Mouse (Mus musculus) midbrain, embryonic 12.5 days (tissue): ENCODE measurements around the gene Pgap3. TPM values are rescaled to one million over a fixed set of nuclear protein-coding genes. Genes with fewer than 3 reads are reported as not detected.

Source experiments
- ATAC-seq: fragments of 200-750 bp; cut with Nextera tagmentation; 2 replicates; pipeline ENCODE4 v1.8.0; 2017; ENCODE audit warnings: low read depth, moderate TSS enrichment, moderate library complexity; ENCODE audit not compliant: low FRiP score
- H3K27ac ChIP-seq: fragments of 300-500 bp; sonication (generic); replicated peaks from 2 replicates; pipeline ENCODE4 v1.5.1; 2016; ENCODE audit warnings: mild to moderate bottlenecking
- H3K27me3 ChIP-seq: fragments of 300-500 bp; sonication (generic); 2 replicates; pipeline ENCODE4 v1.6.1; 2016; ENCODE audit warnings: mild to moderate bottlenecking
- H3K36me3 ChIP-seq: fragments of 300-500 bp; sonication (generic); 2 replicates; pipeline ENCODE4 v1.6.1; 2016
- H3K4me1 ChIP-seq: fragments of 300-500 bp; sonication (generic); 2 replicates; pipeline ENCODE4 v1.6.1; 2016
- H3K4me2 ChIP-seq: fragments of 300-500 bp; sonication (generic); replicated peaks from 2 replicates; pipeline ENCODE4 v1.6.1; 2016; ENCODE audit warnings: mild to moderate bottlenecking, moderate library complexity
- H3K4me3 ChIP-seq: fragments of 300-500 bp; sonication (generic); 2 replicates; pipeline ENCODE4 v1.5.1; 2016; ENCODE audit warnings: mild to moderate bottlenecking
- H3K9ac ChIP-seq: fragments of 300-500 bp; sonication (generic); replicated peaks from 2 replicates; pipeline ENCODE4 v1.6.1; 2016; ENCODE audit warnings: mild to moderate bottlenecking, moderate library complexity
- H3K9me3 ChIP-seq: fragments of 300-500 bp; sonication (generic); 2 replicates; pipeline ENCODE4 v1.6.1; 2016; ENCODE audit warnings: mild to moderate bottlenecking
- WGBS: fragments of 180-500 bp; shearing (Covaris S2); methylation state at CpG from one replicate; pipeline ENCODE4 v1.1.7; 2016; 5-methylcytosine and 5-hydroxymethylcytosine counted together
- polyA plus RNA-seq: library from polyadenylated mRNA; unstranded; fragments of >200 nt; fragmentation: Nextera tagmentation; extraction: Ambion mirVana; gene quantifications from 2 replicates; pipeline ENCODE4 v1.2.1, GENCODE M21; 2016

Pgap3 gene
- polyA plus RNA-seq, 1 experiment from 2014 or later: 9.0 TPM

DNA sequence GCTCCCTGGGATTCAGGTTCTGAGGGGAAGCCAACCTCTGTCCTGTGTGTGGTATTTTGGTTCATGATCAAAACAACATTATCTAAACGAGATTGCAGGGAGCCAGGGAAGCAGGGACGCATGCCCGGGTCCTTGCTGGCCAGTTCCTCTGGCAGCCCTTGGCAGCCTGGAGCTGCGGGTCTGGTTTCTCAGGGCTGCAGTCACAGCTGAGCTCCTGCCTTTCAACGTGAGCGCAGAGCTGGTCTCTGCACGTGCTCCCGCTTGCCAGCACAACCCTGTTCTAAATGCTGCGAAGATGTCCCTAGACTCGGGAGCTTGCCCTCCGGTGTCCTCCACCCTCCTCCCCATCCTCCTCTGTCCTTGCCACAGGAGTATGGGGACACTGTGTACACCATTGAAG lies 22.5 kb downstream of the Pgap3 start:
- Histone ChIP-seq H3K27me3 (no peaks in the 10 kb centered on the region), H3K4me3 (no peak overlapping the region), H3K4me1 (peaks cover 7% of the 10 kb centered on the region; the same call in 1 of the 2 replicates), H3K9ac (no peak overlapping the region), H3K4me2 (no peak overlapping the region), H3K9me3 (no peaks in the 10 kb centered on the region), H3K27ac (no peak overlapping the region), H3K36me3 (peaks cover 73% of the 10 kb centered on the region)
- WGBS: 85% methylated on average over 11 of the region's 11 CpGs
- no peak for ATAC-seq

DNA sequence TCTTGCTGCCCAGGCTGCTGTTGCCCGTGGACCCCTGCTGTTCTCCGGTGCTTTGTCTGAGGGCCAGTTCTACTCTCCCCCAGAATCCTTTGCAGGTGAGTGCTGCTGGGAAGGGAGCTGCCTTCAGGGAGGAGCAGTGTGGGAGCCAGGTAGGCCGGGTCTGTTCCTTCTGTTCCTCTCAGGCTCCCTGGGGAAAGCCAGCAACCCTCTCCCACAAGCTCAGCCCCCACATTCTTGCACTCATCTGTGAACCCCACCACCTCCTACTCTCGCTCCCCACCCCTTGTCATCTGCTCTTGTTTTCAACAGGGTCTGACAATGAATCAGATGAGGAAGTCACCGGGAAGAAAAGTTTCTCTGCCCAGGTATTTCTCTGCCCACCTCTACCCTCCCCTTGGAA lies 23.5 kb downstream of the Pgap3 start:
- no peak overlapping the region for H3K4me3 ChIP-seq
- peaks cover 73% of the 10 kb centered on the region for H3K36me3 ChIP-seq
- no peaks in the 10 kb centered on the region for H3K9me3 ChIP-seq
- H3K27ac ChIP-seq: no peak overlapping the region
- WGBS: 77% methylated on average over 5 of the region's 5 CpGs
- no peaks in the 10 kb centered on the region for H3K27me3 ChIP-seq
- ATAC-seq: no peak
- H3K9ac ChIP-seq: no peak overlapping the region
- H3K4me2 ChIP-seq: no peak overlapping the region
- H3K4me1 ChIP-seq: peaks cover 16% of the 10 kb centered on the region

DNA sequence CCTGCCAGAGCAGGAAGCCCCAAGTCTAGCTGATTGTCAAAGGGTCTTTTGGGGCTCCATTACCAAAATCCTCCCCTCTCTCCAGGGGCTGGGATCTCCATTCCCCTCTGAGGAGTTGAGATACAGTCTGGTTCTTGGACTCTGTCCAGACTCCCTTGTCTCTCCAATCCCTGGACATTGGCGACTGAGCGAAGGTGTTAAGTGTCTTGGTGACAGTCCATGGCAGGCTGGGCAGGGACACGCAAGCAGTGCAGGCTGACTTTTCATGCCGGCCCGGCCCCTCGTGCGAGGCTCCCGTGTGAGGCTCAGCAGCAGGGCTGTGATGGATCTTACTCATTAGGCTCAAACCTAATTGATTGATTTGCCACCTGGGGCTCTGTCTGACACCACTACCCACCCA lies 26.0 kb downstream of the Pgap3 start:
- Histone ChIP-seq H3K27me3 (no peaks in the 10 kb centered on the region), H3K27ac (no peak overlapping the region), H3K4me1 (peaks cover 29% of the 10 kb centered on the region), H3K4me3 (no peak overlapping the region), H3K36me3 (peaks cover 55% of the 10 kb centered on the region), H3K9me3 (no peaks in the 10 kb centered on the region), H3K9ac (0 out of 2 replicates have a peak overlapping the region, but pooled peaks have one; percentile 20), H3K4me2 (no peak overlapping the region)
- no peak for ATAC-seq
- WGBS: 92% methylated on average over 8 of the region's 8 CpGs

DNA sequence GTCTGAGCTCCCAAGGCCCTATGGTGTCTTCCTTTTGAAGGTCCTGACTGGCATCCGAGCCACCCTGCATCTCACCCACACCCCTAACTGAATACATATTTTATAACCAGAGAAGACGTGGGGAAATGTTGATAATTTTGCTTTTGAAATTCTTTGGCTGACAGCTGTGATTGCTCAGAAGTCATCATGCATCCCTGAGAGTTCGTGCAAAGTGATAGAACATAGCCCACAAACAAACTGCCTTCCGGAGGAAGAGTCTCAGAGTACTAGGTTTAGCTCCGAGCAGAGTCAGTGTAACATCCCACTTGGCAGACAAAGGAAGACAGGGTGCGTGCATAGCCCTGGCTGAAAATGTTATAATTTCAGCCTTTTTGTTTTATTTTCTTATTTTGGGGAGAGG lies 27.0 kb downstream of the Pgap3 start:
- no peak overlapping the region for H3K4me2 ChIP-seq
- H3K36me3 ChIP-seq: peaks cover 44% of the 10 kb centered on the region
- H3K27ac ChIP-seq: no peak overlapping the region
- peaks cover 29% of the 10 kb centered on the region for H3K4me1 ChIP-seq
- H3K9me3 ChIP-seq: no peaks in the 10 kb centered on the region
- H3K9ac ChIP-seq: peak overlapping the region; percentile 28; the same call in 1 of the 2 replicates
- no peaks in the 10 kb centered on the region for H3K27me3 ChIP-seq
- no peak overlapping the region for H3K4me3 ChIP-seq
- no peak for ATAC-seq
- WGBS: 92% methylated on average over 6 of the region's 6 CpGs

DNA sequence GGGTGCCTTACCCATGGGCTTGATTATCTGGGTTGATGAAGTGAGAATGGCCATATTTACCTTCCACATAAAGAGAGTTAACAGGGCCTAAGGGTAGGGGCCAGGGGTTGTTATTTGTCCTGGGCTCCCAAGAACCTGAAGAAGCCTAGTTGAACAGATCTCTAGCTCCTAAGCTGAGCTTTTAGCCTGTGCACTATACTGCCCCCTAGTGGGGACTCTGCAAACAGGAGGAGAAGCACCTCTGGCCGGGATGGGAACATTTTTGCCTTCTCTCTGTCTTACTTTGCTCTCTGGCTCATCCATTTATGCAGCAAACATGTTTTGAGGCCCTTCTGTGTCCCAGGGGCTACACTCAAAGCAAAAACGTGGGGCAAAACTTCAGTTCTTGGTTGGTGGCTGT lies 27.9 kb downstream of the Pgap3 start:
- Histone ChIP-seq H3K9ac (peak overlapping the region; percentile 44; the same call in 1 of the 2 replicates), H3K36me3 (peaks cover 36% of the 10 kb centered on the region), H3K4me2 (peak overlapping the region; percentile 48), H3K9me3 (no peaks in the 10 kb centered on the region), H3K27me3 (no peaks in the 10 kb centered on the region), H3K4me1 (peaks cover 29% of the 10 kb centered on the region), H3K27ac (peak overlapping the region; percentile 82), H3K4me3 (peak overlapping the region; percentile 13)
- ATAC-seq: no peak
- WGBS: 9% methylated on average over 2 of the region's 2 CpGs

DNA sequence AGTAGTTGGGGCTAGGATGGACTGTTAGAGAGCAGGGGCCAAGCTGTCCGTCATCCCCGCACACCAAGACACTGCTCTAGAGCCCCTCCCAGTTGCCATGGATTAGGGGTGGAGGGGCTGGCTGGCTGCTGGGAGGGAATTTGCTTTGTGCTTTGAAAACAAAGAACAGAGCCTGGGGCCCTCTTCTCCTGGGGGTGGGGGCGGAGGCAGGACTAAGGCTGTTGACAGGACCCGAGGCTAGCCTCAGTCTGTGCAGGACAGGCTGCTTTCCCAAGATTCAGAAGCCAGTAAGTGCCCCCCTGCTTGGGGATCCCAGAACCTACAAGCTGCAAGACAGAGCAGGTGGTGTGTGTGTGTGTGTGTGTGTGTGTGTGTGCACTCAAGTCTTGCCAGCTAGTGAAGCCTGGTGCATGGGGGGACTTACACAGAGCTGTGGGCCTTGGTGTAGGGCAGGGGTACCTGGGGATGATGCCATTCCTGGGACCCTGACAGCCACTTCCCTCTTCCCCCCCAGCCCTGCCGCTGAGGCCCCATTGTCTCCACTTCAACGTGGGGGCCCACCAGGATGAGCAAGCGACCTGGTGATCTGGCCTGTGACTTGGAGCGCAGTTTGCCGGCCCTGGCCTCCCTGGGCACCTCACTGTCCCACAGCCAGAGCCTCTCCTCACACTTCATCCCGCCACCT lies 28.6 kb downstream of the Pgap3 start:
- H3K9ac ChIP-seq: peak overlapping the region; percentile 44; the same call in 1 of the 2 replicates
- no peaks in the 10 kb centered on the region for H3K9me3 ChIP-seq
- no peaks in the 10 kb centered on the region for H3K27me3 ChIP-seq
- peak; percentile 90 for ATAC-seq
- H3K4me1 ChIP-seq: peaks cover 29% of the 10 kb centered on the region
- H3K4me3 ChIP-seq: peak overlapping the region; percentile 13
- H3K4me2 ChIP-seq: peak overlapping the region; percentile 48
- peaks cover 29% of the 10 kb centered on the region for H3K36me3 ChIP-seq
- H3K27ac ChIP-seq: peak overlapping the region; percentile 82
- 17% methylated on average over 9 of the region's 10 CpGs for WGBS

DNA sequence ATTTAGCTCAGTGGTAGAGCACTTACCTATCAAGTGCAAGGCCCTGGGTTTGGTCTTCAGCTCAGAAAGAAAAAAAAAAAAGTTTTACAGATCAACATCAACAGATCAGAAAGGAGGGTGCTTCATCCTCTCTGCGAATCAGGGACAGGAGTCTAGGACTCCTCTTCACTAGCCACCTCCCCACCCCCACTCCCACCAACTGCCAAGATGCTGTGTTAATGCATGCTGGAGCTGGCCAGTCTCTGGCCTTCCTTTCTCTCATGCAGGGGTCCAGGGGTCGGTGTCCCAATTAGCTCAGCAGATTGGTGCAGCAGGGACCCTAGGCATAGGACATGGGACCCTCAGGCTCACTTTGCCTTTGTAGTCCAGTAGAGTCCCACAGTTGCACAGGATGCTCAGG lies 29.7 kb downstream of the Pgap3 start:
- H3K4me2 ChIP-seq: no peak overlapping the region
- 0 out of 2 replicates have a peak overlapping the region, but pooled peaks have one; percentile 82 for H3K27ac ChIP-seq
- H3K27me3 ChIP-seq: no peaks in the 10 kb centered on the region
- H3K4me1 ChIP-seq: peaks cover 29% of the 10 kb centered on the region
- H3K9ac ChIP-seq: no peak overlapping the region
- H3K4me3 ChIP-seq: no peak overlapping the region
- no peaks in the 10 kb centered on the region for H3K9me3 ChIP-seq
- WGBS: 81% methylated on average over 2 of the region's 2 CpGs
- ATAC-seq: no peak
- peaks cover 18% of the 10 kb centered on the region for H3K36me3 ChIP-seq

DNA sequence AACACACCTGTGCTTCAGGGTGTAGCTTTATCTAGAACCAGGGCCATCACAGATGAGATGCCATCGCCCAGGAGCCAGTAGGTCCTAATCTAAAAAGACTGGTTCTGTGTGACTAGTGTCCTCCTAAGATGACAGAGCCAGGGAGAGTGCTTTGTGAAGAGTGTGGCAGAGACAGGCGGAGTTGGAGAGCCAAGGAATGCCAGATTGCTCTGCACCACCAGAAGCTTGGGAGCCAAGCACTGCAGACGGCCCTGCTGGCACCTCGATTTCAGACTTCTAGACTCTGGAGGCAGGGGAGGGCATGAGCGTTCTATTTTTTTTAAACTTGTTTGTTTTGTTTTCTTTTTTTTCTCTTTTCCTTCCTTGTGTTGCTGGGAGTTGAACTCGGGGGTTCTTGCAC lies 31.0 kb downstream of the Pgap3 start:
- no peaks in the 10 kb centered on the region for H3K27me3 ChIP-seq
- H3K36me3 ChIP-seq: peaks cover 5% of the 10 kb centered on the region
- H3K4me1 ChIP-seq: peaks cover 28% of the 10 kb centered on the region
- no peak overlapping the region for H3K27ac ChIP-seq
- WGBS: 84% methylated on average over 6 of the region's 6 CpGs
- H3K9me3 ChIP-seq: no peaks in the 10 kb centered on the region
- no peak for ATAC-seq
- H3K4me2 ChIP-seq: no peak overlapping the region
- no peak overlapping the region for H3K4me3 ChIP-seq
- H3K9ac ChIP-seq: no peak overlapping the region

DNA sequence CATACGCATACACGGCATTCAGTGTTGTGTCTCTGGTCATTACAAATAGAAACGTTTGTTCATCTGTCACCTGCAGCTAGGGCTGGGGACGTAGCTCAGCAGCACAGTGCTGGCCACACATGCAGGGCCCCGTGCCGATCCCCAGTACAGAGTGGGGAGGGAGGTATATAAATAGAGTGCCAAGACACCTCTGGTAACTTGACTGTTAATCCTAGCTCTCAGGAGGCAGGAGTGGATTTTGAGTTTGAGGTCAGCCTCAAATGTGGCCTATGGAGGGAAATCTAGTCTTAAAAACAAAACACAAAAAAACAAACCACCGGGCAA lies 32.5 kb downstream of the Pgap3 start:
- Histone ChIP-seq H3K4me2 (no peak overlapping the region), H3K4me1 (peaks cover 22% of the 10 kb centered on the region), H3K27ac (no peak overlapping the region), H3K9me3 (no peaks in the 10 kb centered on the region), H3K4me3 (no peak overlapping the region), H3K36me3 (no peaks in the 10 kb centered on the region; the same call in 1 of the 2 replicates), H3K9ac (no peak overlapping the region), H3K27me3 (no peaks in the 10 kb centered on the region)
- no peak for ATAC-seq
- 86% methylated on average over 7 of the region's 7 CpGs for WGBS

DNA sequence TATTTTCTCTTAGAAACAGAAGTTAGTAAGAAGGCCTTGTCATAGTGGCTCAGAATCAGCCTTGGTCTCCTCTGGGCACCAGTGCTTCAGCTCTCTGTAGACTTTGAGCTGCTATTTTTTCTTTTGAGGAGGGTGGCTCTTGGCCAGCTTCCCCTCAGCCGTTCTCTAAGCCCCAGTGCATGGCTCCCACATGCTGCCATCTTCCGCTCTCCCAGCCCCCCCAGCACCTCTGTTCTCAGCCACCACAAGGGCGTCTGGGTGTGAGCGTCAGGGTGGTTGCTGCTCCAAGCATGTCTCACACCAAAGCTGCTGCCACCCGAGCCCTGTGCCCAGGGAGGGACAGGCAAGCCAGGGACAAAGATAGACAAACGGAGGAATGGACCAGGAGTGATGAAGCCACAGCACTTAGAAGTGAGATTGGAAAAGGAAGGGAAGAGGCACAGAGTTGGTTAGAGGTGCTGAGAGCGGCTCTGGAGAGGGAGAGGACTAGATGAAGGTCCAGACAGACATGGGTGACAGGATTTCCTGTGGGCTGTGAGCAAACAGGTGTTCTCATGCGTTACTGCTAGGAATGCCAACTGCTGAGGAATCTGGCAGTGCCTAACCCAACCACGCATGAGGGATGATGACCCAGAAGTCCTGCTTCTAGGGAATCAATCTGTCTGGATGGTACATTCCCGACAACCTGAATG lies 33.0 kb downstream of the Pgap3 start:
- no peaks in the 10 kb centered on the region for H3K27me3 ChIP-seq
- 85% methylated on average over 10 of the region's 10 CpGs for WGBS

DNA sequence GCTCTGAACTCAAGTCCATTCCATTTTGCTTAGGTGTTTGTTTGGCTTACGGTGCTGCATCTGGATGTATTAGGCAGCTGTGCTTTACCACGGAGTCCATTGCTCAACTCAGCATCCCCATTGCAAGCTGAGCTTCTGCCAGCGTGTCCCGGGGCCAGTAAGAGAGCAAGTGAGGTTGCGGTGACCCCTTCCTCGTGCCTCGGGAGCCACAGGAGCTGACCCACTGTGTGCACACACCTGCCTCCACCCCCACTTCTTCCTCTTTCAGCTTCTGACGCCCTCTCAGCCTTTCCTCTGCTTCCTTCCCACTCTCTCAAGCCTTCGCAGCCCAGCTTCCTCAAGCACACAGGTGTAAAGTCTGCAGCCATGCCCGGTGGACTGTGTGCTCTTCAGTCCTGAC lies 34.0 kb downstream of the Pgap3 start:
- no peaks in the 10 kb centered on the region for H3K9me3 ChIP-seq
- H3K4me1 ChIP-seq: peaks cover 17% of the 10 kb centered on the region
- no peaks in the 10 kb centered on the region for H3K27me3 ChIP-seq
- 80% methylated on average over 10 of the region's 10 CpGs for WGBS
- H3K4me3 ChIP-seq: no peak overlapping the region
- no peak overlapping the region for H3K27ac ChIP-seq
- H3K9ac ChIP-seq: no peak overlapping the region
- no peak overlapping the region for H3K4me2 ChIP-seq
- ATAC-seq: no peak
- H3K36me3 ChIP-seq: no peaks in the 10 kb centered on the region; the same call in 1 of the 2 replicates

More for the DNA sequence above, 33.0 kb downstream of the Pgap3 start:
- no peak overlapping the region for H3K27ac ChIP-seq
- no peaks in the 10 kb centered on the region; the same call in 1 of the 2 replicates for H3K36me3 ChIP-seq
- H3K4me1 ChIP-seq: peaks cover 19% of the 10 kb centered on the region
- H3K4me3 ChIP-seq: no peak overlapping the region
- no peak overlapping the region for H3K9ac ChIP-seq
- no peaks in the 10 kb centered on the region for H3K9me3 ChIP-seq
- no peak overlapping the region for H3K4me2 ChIP-seq
- ATAC-seq: no peak

DNA sequence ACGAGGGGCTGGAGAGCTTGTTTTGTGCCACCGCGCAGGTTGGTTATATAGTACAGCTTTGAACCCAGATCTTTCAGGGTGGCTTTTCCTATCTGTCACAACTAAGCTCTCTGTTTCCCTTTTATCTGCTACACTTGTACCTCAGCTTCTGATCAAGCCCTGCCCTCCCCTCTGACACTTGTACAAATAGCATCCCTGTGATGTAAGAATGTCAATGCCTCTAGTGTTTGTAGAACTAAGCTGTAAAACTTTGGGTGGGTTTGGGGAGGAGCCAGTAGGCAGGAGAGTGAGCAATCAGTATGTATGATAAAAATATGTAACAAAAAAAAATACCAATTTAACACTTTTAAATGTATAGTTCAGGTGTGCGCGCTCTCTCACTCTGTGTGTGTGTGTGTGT lies 35.9 kb downstream of the Pgap3 start:
- Histone ChIP-seq H3K4me2 (no peak overlapping the region), H3K9me3 (no peaks in the 10 kb centered on the region), H3K27me3 (no peaks in the 10 kb centered on the region), H3K36me3 (no peaks in the 10 kb centered on the region; the same call in 1 of the 2 replicates), H3K4me1 (peaks cover 27% of the 10 kb centered on the region), H3K9ac (no peak overlapping the region), H3K4me3 (no peak overlapping the region), H3K27ac (no peak overlapping the region)
- 94% methylated on average over 5 of the region's 5 CpGs for WGBS
- ATAC-seq: no peak
